Mouse (Mus musculus) lung, adult 2 months (tissue): ENCODE measurements around the gene Ext2.

Experiments used
- CTCF ChIP-seq: fragments of 200-500 bp; IDR thresholded peaks from 2 replicates; pipeline ENCODE4 v1.5.1; 2011; ENCODE audit warnings: mild to moderate bottlenecking, low read length, control low read depth; ENCODE audit not compliant: insufficient read depth
- POLR2A ChIP-seq: fragments of 200-500 bp; IDR thresholded peaks from 2 replicates; pipeline ENCODE4 v1.6.1; 2011; ENCODE audit warnings: low read depth, mild to moderate bottlenecking, control low read depth, low read length, borderline replicate concordance; ENCODE audit errors: extremely low read depth

DNA sequence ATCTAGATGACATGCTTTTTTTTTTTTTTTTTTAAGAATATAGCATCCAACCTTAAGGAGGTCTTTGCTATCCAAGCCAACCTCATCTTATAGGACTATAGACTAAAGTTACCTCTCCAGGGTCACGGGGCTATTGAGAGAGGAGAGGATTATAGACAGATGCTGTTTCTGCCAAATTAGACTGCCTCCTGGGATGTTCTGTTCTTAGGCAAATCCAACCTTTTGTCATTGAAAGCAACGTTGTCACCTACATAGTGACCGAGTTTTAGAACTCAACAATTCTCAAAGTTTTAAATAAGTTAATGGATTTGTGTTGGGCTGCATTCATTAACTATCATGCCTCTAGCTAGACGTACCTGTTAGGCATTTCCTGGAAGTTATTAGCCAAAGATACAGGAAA lies 40.9 kb upstream of the Ext2 start:
- no peak for TF ChIP-seq POLR2A
- no peak for TF ChIP-seq CTCF
